Mouse (Mus musculus): ENCODE results near the gene Fgf10. TPM values are rescaled to one million over a fixed set of nuclear protein-coding genes. Genes with fewer than 3 reads are reported as not detected.

Gene Fgf10
- total and polyA plus RNA-seq, 2 experiments: not detected

- WGBS: under 1% methylated on average over 34 of the region's 36 CpGs
- no peak for TF ChIP-seq CTCF (IDR thresholded peaks at IDR 0.05; ENCODE audit: low read depth, low read length)
- no peak for TF ChIP-seq POLR2A (IDR thresholded peaks at IDR 0.05; ENCODE audit: extremely low read depth, insufficient read depth, low read length)
- H3K4me3 ChIP-seq (ENCODE audit: insufficient read depth, low read depth, low read length): no peak overlapping the region
Measured at GRCm38 (mm10) chr13:118714284-118715065, 44.9 kb downstream of the Fgf10 start.

GRCm38 (mm10) chr13:118715066-118716018 is 45.8 kb downstream of the Fgf10 start:
- Histone ChIP-seq H3K4me1 (ENCODE audit: control insufficient read depth, insufficient read depth, low read length) (no peaks in the 10 kb centered on the region), H3K79me2 (ENCODE audit: control insufficient read depth, insufficient read depth, low read length) (no peaks in the 10 kb centered on the region), H3K27ac (replicated peaks; ENCODE audit: insufficient read depth, low read depth, low read length) (no peak overlapping the region), H3K27me3 (ENCODE audit: control insufficient read depth, insufficient read depth, low read length) (no peaks in the 10 kb centered on the region), H3K4me3 (ENCODE audit: insufficient read depth, low read depth, low read length) (no peak overlapping the region), H3K36me3 (ENCODE audit: control insufficient read depth, insufficient read depth, low read length) (no peaks in the 10 kb centered on the region), H3K9ac (ENCODE audit: low read depth, low read length) (no peak overlapping the region)
- 7% methylated on average over 31 of the region's 31 CpGs for WGBS
- DNase-seq (ENCODE audit: extremely low read depth, low read depth, low spot score): no peak
- TF ChIP-seq CTCF (IDR thresholded peaks at IDR 0.05; ENCODE audit: low read depth, low read length) (no peak), POLR2A (IDR thresholded peaks at IDR 0.05; ENCODE audit: extremely low read depth, insufficient read depth, low read length) (no peak)

More at GRCm38 (mm10) chr13:118714284-118715065, 44.9 kb downstream of the Fgf10 start:
- Histone ChIP-seq H3K4me1 (ENCODE audit: control insufficient read depth, insufficient read depth, low read length) (no peaks in the 10 kb centered on the region), H3K27ac (replicated peaks; ENCODE audit: insufficient read depth, low read depth, low read length) (no peak overlapping the region), H3K27me3 (ENCODE audit: control insufficient read depth, insufficient read depth, low read length) (no peaks in the 10 kb centered on the region), H3K36me3 (ENCODE audit: control insufficient read depth, insufficient read depth, low read length) (no peaks in the 10 kb centered on the region), H3K9ac (ENCODE audit: low read depth, low read length) (no peak overlapping the region), H3K79me2 (ENCODE audit: control insufficient read depth, insufficient read depth, low read length) (no peaks in the 10 kb centered on the region)
- no peak for DNase-seq (ENCODE audit: extremely low read depth, low read depth, low spot score)

GRCm38 (mm10) chr13:118716265-118716664 is 46.7 kb downstream of the Fgf10 start:
- 33% methylated on average over 8 of the region's 8 CpGs for WGBS
- no peaks in the 10 kb centered on the region for H3K79me2 ChIP-seq (ENCODE audit: control insufficient read depth, insufficient read depth, low read length)
- no peak overlapping the region for H3K27ac ChIP-seq (replicated peaks; ENCODE audit: insufficient read depth, low read depth, low read length)
- no peak for DNase-seq (ENCODE audit: extremely low read depth, low read depth, low spot score)
- TF ChIP-seq CTCF (IDR thresholded peaks at IDR 0.05; ENCODE audit: low read depth, low read length): no peak
- TF ChIP-seq POLR2A (IDR thresholded peaks at IDR 0.05; ENCODE audit: extremely low read depth, insufficient read depth, low read length): no peak
- no peaks in the 10 kb centered on the region for H3K27me3 ChIP-seq (ENCODE audit: control insufficient read depth, insufficient read depth, low read length)
- H3K9ac ChIP-seq (ENCODE audit: low read depth, low read length): no peak overlapping the region
- H3K4me1 ChIP-seq (ENCODE audit: control insufficient read depth, insufficient read depth, low read length): no peaks in the 10 kb centered on the region
- H3K4me3 ChIP-seq (ENCODE audit: insufficient read depth, low read depth, low read length): no peak overlapping the region
- no peaks in the 10 kb centered on the region for H3K36me3 ChIP-seq (ENCODE audit: control insufficient read depth, insufficient read depth, low read length)

DNA sequence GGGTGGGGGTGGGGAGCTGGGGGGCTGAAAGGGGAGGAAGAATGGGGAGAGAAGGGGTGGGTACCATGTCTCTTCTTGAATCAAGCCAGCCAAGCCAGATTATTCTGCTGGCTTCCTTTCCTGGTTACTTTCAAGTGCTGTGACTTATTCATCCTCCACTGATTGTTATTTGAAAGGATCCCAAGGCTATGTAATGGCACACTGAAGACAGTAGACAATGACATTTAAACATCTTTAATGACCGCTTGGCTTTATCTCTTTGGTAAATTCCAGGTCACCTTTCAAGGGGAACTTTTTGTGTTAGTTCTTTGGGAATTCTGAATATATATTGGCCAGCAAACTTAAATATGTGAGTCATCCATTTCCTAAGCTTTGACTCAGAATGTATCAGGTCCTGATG is 47.1 kb downstream of the Fgf10 start:
- Histone ChIP-seq H3K36me3 (ENCODE audit: control insufficient read depth, insufficient read depth, low read length) (no peaks in the 10 kb centered on the region), H3K4me3 (ENCODE audit: insufficient read depth, low read depth, low read length) (no peak overlapping the region), H3K27ac (replicated peaks; ENCODE audit: insufficient read depth, low read depth, low read length) (no peak overlapping the region), H3K27me3 (ENCODE audit: control insufficient read depth, insufficient read depth, low read length) (no peaks in the 10 kb centered on the region), H3K4me1 (ENCODE audit: control insufficient read depth, insufficient read depth, low read length) (no peaks in the 10 kb centered on the region), H3K79me2 (ENCODE audit: control insufficient read depth, insufficient read depth, low read length) (no peaks in the 10 kb centered on the region), H3K9ac (ENCODE audit: low read depth, low read length) (no peak overlapping the region)
- no peak for TF ChIP-seq CTCF (IDR thresholded peaks at IDR 0.05; ENCODE audit: low read depth, low read length)
- no peak for TF ChIP-seq POLR2A (IDR thresholded peaks at IDR 0.05; ENCODE audit: extremely low read depth, insufficient read depth, low read length)
- 63% methylated on average over 1 of the region's 1 CpGs for WGBS
- DNase-seq (ENCODE audit: extremely low read depth, low read depth, low spot score): no peak

DNA sequence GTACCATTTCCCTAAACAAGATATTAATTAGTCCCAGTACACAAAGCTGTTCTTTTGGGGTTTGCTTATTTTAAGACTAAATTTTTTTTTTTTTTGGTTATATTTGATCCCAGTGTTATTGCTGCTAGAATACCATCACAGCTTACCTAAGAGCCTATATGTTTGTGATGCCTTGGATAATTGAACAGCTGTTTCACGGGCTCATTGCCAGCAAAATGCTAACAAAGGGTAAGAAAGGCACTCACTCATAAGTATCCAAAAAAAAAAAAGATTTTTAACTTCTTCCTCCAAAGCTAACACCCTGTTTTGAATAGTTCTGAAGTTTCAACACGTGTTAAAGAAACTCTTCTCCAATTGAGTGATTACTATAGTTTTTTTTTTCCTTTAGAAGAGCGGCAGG is 48.8 kb downstream of the Fgf10 start:
- Histone ChIP-seq H3K27ac (replicated peaks; ENCODE audit: insufficient read depth, low read depth, low read length) (no peak overlapping the region), H3K79me2 (ENCODE audit: control insufficient read depth, insufficient read depth, low read length) (no peaks in the 10 kb centered on the region), H3K4me3 (ENCODE audit: insufficient read depth, low read depth, low read length) (no peak overlapping the region), H3K9ac (ENCODE audit: low read depth, low read length) (no peak overlapping the region), H3K27me3 (ENCODE audit: control insufficient read depth, insufficient read depth, low read length) (no peaks in the 10 kb centered on the region), H3K36me3 (ENCODE audit: control insufficient read depth, insufficient read depth, low read length) (no peaks in the 10 kb centered on the region), H3K4me1 (ENCODE audit: control insufficient read depth, insufficient read depth, low read length) (no peaks in the 10 kb centered on the region)
- 60% methylated on average over 3 of the region's 3 CpGs for WGBS
- TF ChIP-seq POLR2A (IDR thresholded peaks at IDR 0.05; ENCODE audit: extremely low read depth, insufficient read depth, low read length): no peak
- TF ChIP-seq CTCF (IDR thresholded peaks at IDR 0.05; ENCODE audit: low read depth, low read length): no peak
- DNase-seq (ENCODE audit: extremely low read depth, low read depth, low spot score): no peak

All from liver, adult 2 months (tissue).